Mouse (Mus musculus): ENCODE measurements around the gene Spata6. TPM values are rescaled to one million over a fixed set of nuclear protein-coding genes. Genes with fewer than 3 reads are reported as not detected.

Spata6 gene
- polyA plus RNA-seq (2017; shearing (Covaris generic)): 65.3 TPM

DNA sequence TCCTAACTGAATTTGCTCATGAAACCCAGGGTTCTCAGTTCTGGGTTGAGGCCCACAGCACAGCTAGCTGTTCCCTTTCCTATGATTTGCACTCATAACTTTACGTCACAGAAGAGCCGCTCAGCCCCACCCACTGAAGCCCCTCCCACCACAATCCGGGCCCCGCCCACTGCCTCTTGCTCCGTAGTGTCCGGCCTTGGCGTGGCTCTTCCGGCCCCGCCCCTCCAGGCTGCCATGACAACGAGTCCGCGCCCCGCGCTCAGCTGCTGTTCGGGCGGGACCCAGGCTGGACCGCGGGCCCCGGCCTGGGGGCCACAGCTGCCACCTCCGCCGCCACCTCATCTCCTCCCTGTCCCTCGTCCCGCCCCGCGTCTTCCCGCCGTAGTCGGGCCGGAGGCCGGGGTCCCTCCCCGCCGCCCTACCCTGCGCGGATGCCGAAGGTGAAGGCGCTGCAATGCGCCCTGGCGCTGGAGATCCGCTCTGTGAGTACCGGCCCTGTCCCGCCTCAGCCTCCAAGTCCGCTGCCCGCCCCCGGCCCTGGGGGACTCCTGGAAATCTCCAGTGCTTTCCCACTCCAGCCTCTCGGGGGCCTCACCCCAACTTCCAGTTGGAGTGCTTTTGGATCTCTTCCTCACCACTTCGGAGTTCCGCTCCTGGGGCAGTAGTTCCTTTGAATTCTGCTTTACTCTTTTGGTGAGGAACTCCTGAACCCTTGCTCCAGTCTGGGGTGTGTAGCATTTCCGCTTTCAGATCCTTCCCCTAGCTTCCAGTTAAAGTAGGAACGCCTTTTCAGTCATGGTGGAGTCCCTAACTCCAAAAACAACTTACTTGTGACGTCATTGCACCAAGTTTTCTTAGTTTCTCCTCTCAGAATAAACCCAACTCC is at the start of gene Spata6:
Gene Spata6 (plus strand): TSS at position 209 of the 886 bp plus-strand sequence.

Other genes with a start within 250 kb of the Spata6 start
- not detected for gene Slc5a9, start 182.9 kb downstream of the Spata6 start, polyA plus RNA-seq (2017; shearing (Covaris generic))
- not detected for gene Skint8, start 199.4 kb downstream of the Spata6 start, polyA plus RNA-seq (2017; shearing (Covaris generic))

All from naive thymus-derived CD4-positive, alpha-beta T cell, adult 5 months (primary cell).